Mouse (Mus musculus): ENCODE results near the gene Fbln1. TPM values are rescaled to one million over a fixed set of nuclear protein-coding genes. Genes with fewer than 3 reads are reported as not detected.

Gene Fbln1
- polyA plus RNA-seq, 1 experiment, result 12.4 TPM

DNA sequence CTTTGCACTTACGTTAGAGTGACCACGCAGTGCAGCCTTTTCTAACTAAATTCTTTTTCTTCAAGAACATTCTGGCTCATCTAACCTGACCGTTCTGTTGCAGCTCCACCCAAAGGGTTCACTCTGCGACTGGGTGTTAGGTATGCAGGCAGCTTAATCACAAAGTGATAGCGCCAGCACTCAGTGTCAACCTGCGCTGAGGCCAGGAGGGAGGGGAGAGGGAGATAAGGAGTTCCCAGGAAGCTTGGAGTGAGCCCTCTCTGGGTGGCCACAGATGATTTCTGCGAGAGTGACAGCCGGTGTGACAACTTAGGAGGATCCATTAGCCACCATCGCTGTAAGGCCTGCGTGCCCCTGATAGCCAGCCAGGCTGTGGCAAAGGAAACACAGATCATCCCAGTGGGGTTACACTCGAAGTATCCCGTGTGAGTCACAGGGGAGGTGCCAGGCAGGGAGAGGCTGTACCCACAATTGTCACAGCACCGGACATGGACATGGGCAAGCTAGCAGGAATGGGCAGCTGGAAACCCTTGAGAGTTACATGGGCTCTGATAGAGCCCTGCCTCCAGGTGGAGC, 24.3 kb downstream of the Fbln1 start:
- Histone ChIP-seq H3K27me3 (ENCODE audit: control insufficient read depth, insufficient read depth, low read length) (no peaks in the 10 kb centered on the region), H3K4me3 (ENCODE audit: control insufficient read depth, low read depth, low read length) (no peak overlapping the region), H3K27ac (ENCODE audit: control insufficient read depth, insufficient read depth, low read depth, low read length) (no peak overlapping the region), H3K36me3 (ENCODE audit: control insufficient read depth, insufficient read depth, low read length) (no peaks in the 10 kb centered on the region), H3K4me1 (ENCODE audit: control insufficient read depth, insufficient read depth, low read length) (0 out of 2 replicates have a peak, but pooled peaks cover 2% of the 10 kb centered on the region)
- TF ChIP-seq POLR2A (IDR thresholded peaks at IDR 0.05; ENCODE audit: control insufficient read depth, low read depth, low read length), result no peak
- no peak for TF ChIP-seq CTCF (IDR thresholded peaks at IDR 0.05; ENCODE audit: control insufficient read depth, insufficient read depth, insufficient replicate concordance, low read depth, low read length)

GRCm38 (mm10) chr15:85230613-85231012, 24.9 kb downstream of the Fbln1 start:
- no peak overlapping the region for H3K27ac ChIP-seq (ENCODE audit: control insufficient read depth, insufficient read depth, low read depth, low read length)
- 0 out of 2 replicates have a peak, but pooled peaks cover 2% of the 10 kb centered on the region for H3K4me1 ChIP-seq (ENCODE audit: control insufficient read depth, insufficient read depth, low read length)
- H3K27me3 ChIP-seq (ENCODE audit: control insufficient read depth, insufficient read depth, low read length), result no peaks in the 10 kb centered on the region
- H3K4me3 ChIP-seq (ENCODE audit: control insufficient read depth, low read depth, low read length), result no peak overlapping the region
- H3K36me3 ChIP-seq (ENCODE audit: control insufficient read depth, insufficient read depth, low read length), result no peaks in the 10 kb centered on the region
- TF ChIP-seq CTCF (IDR thresholded peaks at IDR 0.05; ENCODE audit: control insufficient read depth, insufficient read depth, insufficient replicate concordance, low read depth, low read length) (no peak), POLR2A (IDR thresholded peaks at IDR 0.05; ENCODE audit: control insufficient read depth, low read depth, low read length) (no peak)

DNA sequence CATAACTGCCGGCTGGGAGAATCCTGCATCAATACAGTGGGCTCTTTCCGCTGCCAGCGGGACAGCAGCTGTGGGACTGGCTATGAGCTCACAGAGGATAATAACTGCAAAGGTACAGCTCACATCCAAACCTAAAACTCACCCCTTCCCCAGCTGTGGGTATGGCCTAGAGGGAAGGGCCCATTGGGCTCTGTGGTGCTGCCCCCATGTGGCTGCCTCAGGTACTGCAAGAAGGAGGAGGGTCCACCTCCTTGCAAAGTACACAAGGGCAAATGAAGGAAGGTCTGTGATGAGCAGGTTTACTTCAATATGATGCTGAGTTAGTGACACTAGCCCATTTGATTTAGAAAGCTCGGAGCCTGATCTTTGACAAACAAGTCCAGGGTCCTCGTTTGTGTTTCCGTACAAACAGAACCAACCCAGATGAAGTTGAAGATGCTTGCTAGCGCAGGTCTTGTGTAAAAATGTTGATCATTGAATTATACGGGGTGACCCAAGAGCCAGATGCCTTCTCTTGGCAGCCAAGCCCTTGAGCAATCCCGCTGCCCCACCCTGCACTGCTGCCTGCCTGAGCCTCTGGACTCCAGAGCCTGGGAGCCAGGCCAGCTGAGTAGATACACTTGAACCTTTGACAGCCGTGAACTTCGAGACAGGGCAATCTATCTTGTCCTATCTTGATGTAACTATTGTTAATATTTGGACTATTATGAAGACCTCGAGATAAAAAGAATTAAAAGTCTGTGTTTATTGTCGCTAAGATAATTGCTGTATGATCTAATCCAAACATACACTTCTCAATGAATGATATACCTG, 25.9 kb downstream of the Fbln1 start:
- Histone ChIP-seq H3K4me3 (ENCODE audit: control insufficient read depth, low read depth, low read length) (no peak overlapping the region), H3K27me3 (ENCODE audit: control insufficient read depth, insufficient read depth, low read length) (no peaks in the 10 kb centered on the region), H3K4me1 (ENCODE audit: control insufficient read depth, insufficient read depth, low read length) (0 out of 2 replicates have a peak, but pooled peaks cover 2% of the 10 kb centered on the region), H3K36me3 (ENCODE audit: control insufficient read depth, insufficient read depth, low read length) (no peaks in the 10 kb centered on the region), H3K27ac (ENCODE audit: control insufficient read depth, insufficient read depth, low read depth, low read length) (no peak overlapping the region)
- no peak for TF ChIP-seq POLR2A (IDR thresholded peaks at IDR 0.05; ENCODE audit: control insufficient read depth, low read depth, low read length)
- TF ChIP-seq CTCF (IDR thresholded peaks at IDR 0.05; ENCODE audit: control insufficient read depth, insufficient read depth, insufficient replicate concordance, low read depth, low read length), result peak; percentile 100

GRCm38 (mm10) chr15:85232256-85232535, 26.4 kb downstream of the Fbln1 start:
- no peak overlapping the region for H3K27ac ChIP-seq (ENCODE audit: control insufficient read depth, insufficient read depth, low read depth, low read length)
- TF ChIP-seq POLR2A (IDR thresholded peaks at IDR 0.05; ENCODE audit: control insufficient read depth, low read depth, low read length), result no peak
- TF ChIP-seq CTCF (IDR thresholded peaks at IDR 0.05; ENCODE audit: control insufficient read depth, insufficient read depth, insufficient replicate concordance, low read depth, low read length), result no peak
- no peaks in the 10 kb centered on the region for H3K27me3 ChIP-seq (ENCODE audit: control insufficient read depth, insufficient read depth, low read length)
- no peaks in the 10 kb centered on the region for H3K36me3 ChIP-seq (ENCODE audit: control insufficient read depth, insufficient read depth, low read length)
- H3K4me1 ChIP-seq (ENCODE audit: control insufficient read depth, insufficient read depth, low read length), result 0 out of 2 replicates have a peak, but pooled peaks cover 2% of the 10 kb centered on the region
- H3K4me3 ChIP-seq (ENCODE audit: control insufficient read depth, low read depth, low read length), result no peak overlapping the region

DNA sequence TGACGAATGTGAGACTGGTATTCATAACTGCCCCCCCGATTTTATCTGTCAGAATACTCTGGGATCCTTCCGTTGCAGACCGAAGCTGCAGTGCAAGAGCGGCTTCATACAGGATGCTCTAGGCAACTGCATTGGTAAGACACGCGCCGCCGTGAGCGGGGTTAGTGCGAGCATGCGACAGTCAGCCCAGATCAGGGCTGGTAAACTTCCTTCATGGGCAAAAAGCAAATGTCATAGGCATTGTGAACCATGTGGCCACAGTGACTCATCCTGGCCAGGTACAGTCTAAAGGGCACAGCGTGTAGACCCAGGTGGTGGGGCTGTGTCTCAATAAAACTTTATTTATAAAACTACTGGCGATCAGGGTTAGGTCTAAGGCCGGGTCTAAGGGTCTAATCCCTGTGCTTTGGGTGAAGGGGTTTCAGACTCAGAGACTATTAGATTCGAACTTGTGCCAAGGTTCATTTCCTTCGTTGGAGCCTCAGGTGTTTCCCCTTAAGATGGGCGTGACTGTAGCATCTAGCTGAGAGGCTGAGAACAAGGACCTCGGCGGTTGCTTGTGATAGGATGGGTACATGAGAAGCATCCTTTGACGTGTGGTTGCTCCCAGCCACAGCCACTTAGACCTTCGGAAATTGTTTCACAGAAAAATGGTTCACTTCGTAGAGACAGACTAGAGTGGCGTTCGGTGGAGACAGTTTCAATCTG, 26.9 kb downstream of the Fbln1 start:
- H3K4me3 ChIP-seq (ENCODE audit: control insufficient read depth, low read depth, low read length), result no peak overlapping the region
- H3K4me1 ChIP-seq (ENCODE audit: control insufficient read depth, insufficient read depth, low read length), result 0 out of 2 replicates have a peak, but pooled peaks cover 2% of the 10 kb centered on the region
- H3K27ac ChIP-seq (ENCODE audit: control insufficient read depth, insufficient read depth, low read depth, low read length), result no peak overlapping the region
- TF ChIP-seq CTCF (IDR thresholded peaks at IDR 0.05; ENCODE audit: control insufficient read depth, insufficient read depth, insufficient replicate concordance, low read depth, low read length) (no peak), POLR2A (IDR thresholded peaks at IDR 0.05; ENCODE audit: control insufficient read depth, low read depth, low read length) (no peak)
- no peaks in the 10 kb centered on the region for H3K36me3 ChIP-seq (ENCODE audit: control insufficient read depth, insufficient read depth, low read length)
- H3K27me3 ChIP-seq (ENCODE audit: control insufficient read depth, insufficient read depth, low read length), result no peaks in the 10 kb centered on the region

- Histone ChIP-seq H3K27ac (ENCODE audit: control insufficient read depth, insufficient read depth, low read depth, low read length) (no peak overlapping the region), H3K36me3 (ENCODE audit: control insufficient read depth, insufficient read depth, low read length) (no peaks in the 10 kb centered on the region), H3K4me1 (ENCODE audit: control insufficient read depth, insufficient read depth, low read length) (0 out of 2 replicates have a peak, but pooled peaks cover 2% of the 10 kb centered on the region), H3K27me3 (ENCODE audit: control insufficient read depth, insufficient read depth, low read length) (no peaks in the 10 kb centered on the region), H3K4me3 (ENCODE audit: control insufficient read depth, low read depth, low read length) (no peak overlapping the region)
- TF ChIP-seq CTCF (IDR thresholded peaks at IDR 0.05; ENCODE audit: control insufficient read depth, insufficient read depth, insufficient replicate concordance, low read depth, low read length), result no peak
- TF ChIP-seq POLR2A (IDR thresholded peaks at IDR 0.05; ENCODE audit: control insufficient read depth, low read depth, low read length), result no peak
These were observed 27.5 kb downstream of the Fbln1 start for GRCm38 (mm10) chr15:85233251-85233611.

DNA sequence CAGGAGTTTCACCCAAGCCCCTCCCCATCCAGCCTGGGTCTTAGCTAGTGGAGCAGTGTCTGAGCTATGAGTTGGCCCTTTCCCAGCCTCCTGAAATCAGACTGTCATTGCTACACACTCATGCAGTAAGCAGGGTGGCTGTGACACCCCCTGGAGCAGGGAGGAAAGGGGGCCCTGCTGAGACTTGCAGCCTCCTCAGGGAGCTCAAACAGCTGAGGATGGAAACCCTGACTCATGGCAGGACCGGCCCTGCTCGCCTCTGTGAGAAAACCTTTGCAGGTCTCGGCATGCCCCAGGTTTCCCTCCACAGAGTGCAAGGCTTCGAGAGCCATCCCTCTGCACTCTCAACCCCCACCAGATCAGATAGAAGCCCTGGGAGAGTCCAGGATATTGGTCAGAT, 27.9 kb downstream of the Fbln1 start:
- H3K27ac ChIP-seq (ENCODE audit: control insufficient read depth, insufficient read depth, low read depth, low read length), result no peak overlapping the region

More for the DNA sequence above, 27.9 kb downstream of the Fbln1 start:
- Histone ChIP-seq H3K4me3 (ENCODE audit: control insufficient read depth, low read depth, low read length) (no peak overlapping the region), H3K27me3 (ENCODE audit: control insufficient read depth, insufficient read depth, low read length) (no peaks in the 10 kb centered on the region), H3K4me1 (ENCODE audit: control insufficient read depth, insufficient read depth, low read length) (peaks cover 2% of the 10 kb centered on the region; the same call in 1 of the 2 replicates), H3K36me3 (ENCODE audit: control insufficient read depth, insufficient read depth, low read length) (no peaks in the 10 kb centered on the region)
- TF ChIP-seq CTCF (IDR thresholded peaks at IDR 0.05; ENCODE audit: control insufficient read depth, insufficient read depth, insufficient replicate concordance, low read depth, low read length), result no peak
- TF ChIP-seq POLR2A (IDR thresholded peaks at IDR 0.05; ENCODE audit: control insufficient read depth, low read depth, low read length), result no peak

All from testis, adult 2 months (tissue).